Mouse (Mus musculus) cortical plate, adult 2 months (tissue): Measurements from ENCODE around the gene Kctd20.

Experiments used
- CTCF ChIP-seq: fragments of 200-500 bp; IDR thresholded peaks from 2 replicates; pipeline ENCODE4 v1.5.1; 2011; ENCODE audit warnings: mild to moderate bottlenecking, control low read depth, low read length; ENCODE audit not compliant: insufficient read depth; ENCODE audit errors: extremely low read depth
- POLR2A ChIP-seq: fragments of 200-500 bp; IDR thresholded peaks from 2 replicates; pipeline ENCODE4 v1.6.1; 2011; ENCODE audit warnings: mild to moderate bottlenecking, low read length, control low read depth; ENCODE audit not compliant: insufficient read depth; ENCODE audit errors: extremely low read depth

DNA sequence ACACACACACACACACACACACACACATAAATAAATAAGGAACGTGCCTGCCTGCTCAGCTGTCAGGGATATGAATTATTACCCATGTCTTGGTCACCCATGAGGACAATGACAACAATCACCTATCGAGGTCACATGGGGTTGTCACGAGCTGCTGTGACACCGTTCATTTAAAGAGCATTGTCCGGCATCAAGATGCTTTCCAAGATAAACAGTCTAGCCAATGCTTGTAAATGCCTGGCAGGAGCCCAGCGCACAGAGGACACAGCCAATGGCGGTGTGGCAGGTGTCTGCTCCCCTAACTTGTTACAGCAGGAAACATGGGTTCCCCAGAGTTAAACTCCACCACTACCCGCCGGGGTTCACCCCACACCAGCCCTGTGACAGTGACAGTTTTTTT is 23.7 kb upstream of the Kctd20 start:
- TF ChIP-seq CTCF, result no peak
- TF ChIP-seq POLR2A, result no peak
